Mouse (Mus musculus): Measurements from ENCODE around the gene Foxl2. TPM values are rescaled to one million over a fixed set of nuclear protein-coding genes. Genes with fewer than 3 reads are reported as not detected.

Gene Foxl2
- polyA plus RNA-seq, 1 experiment, result not detected

- TF ChIP-seq CTCF (IDR thresholded peaks at IDR 0.05; ENCODE audit: low read depth, low read length) (peak; percentile 59; the same call in 1 of the 2 replicates), POLR2A (IDR thresholded peaks at IDR 0.05; ENCODE audit: borderline replicate concordance, low read depth, low read length) (no peak)
- Histone ChIP-seq H3K4me1 (ENCODE audit: control insufficient read depth, insufficient read depth, low read length) (peaks cover 11% of the 10 kb centered on the region), H3K4me3 (ENCODE audit: insufficient read depth, low read length) (peak overlapping the region; percentile 29; the same call in 1 of the 2 replicates)
Measured at GRCm38 (mm10) chr9:98979431-98980416, 24.6 kb downstream of the Foxl2 start.

DNA sequence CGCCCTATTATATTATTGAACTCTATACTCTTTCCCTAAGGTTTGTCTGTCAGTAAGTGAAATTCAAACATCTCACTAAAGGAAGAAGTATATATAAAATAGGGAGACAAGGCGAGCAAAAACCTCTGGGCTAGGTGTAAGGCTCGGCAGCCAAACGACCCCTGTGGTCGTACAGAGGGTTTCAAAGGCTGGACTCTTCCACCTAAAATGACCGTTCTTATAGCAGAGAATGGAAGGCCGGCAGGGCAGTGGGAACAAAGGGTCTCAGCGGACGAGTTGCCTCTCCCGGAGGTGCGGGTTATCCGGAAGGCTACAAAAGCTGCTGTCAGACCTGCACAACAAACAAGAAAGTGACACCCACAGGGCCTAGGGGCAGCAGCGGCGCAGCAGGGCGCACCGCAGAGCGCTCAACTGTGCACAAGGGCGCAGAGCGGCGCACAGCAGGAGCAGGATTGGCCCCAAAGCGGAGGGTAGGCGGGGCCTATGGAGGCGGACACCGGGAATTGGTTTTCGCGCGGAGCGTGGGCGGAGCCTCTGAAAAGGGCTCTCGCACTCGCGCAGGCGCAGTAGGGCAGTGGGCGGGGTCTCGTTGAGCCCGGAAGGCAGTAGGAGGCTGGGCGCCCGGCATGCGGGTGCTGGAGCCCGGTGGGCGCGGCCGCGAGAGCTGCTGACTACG lies 30.9 kb downstream of the Foxl2 start, which contains the start of gene Faim:
Gene Faim, plus strand, starts transcription at position 574 of the 676 bp plus-strand sequence.
- peak within 1 kb of the TSS; percentile 91 for H3K4me3 ChIP-seq (ENCODE audit: insufficient read depth, low read length)
- TF ChIP-seq CTCF (IDR thresholded peaks at IDR 0.05; ENCODE audit: low read depth, low read length), result no peak
- peak; percentile 83 for TF ChIP-seq POLR2A (IDR thresholded peaks at IDR 0.05; ENCODE audit: borderline replicate concordance, low read depth, low read length)
- H3K27ac ChIP-seq (ENCODE audit: insufficient read depth, low read depth, low read length), result no peak within 1 kb of the TSS; the same call in 1 of the 2 replicates
- H3K4me1 ChIP-seq (ENCODE audit: control insufficient read depth, insufficient read depth, low read length), result peaks cover 7% of the 10 kb centered on the region

More at GRCm38 (mm10) chr9:98979431-98980416, 24.6 kb downstream of the Foxl2 start:
- no peak overlapping the region for H3K27ac ChIP-seq (ENCODE audit: insufficient read depth, low read depth, low read length)

GRCm38 (mm10) chr9:98986476-98987096 lies 31.5 kb downstream of the Foxl2 start:
- H3K4me1 ChIP-seq (ENCODE audit: control insufficient read depth, insufficient read depth, low read length), result peaks cover 7% of the 10 kb centered on the region
- peak overlapping the region; percentile 91 for H3K4me3 ChIP-seq (ENCODE audit: insufficient read depth, low read length)
- TF ChIP-seq POLR2A (IDR thresholded peaks at IDR 0.05; ENCODE audit: borderline replicate concordance, low read depth, low read length) (no peak), CTCF (IDR thresholded peaks at IDR 0.05; ENCODE audit: low read depth, low read length) (no peak)
- no peak overlapping the region for H3K27ac ChIP-seq (ENCODE audit: insufficient read depth, low read depth, low read length)

DNA sequence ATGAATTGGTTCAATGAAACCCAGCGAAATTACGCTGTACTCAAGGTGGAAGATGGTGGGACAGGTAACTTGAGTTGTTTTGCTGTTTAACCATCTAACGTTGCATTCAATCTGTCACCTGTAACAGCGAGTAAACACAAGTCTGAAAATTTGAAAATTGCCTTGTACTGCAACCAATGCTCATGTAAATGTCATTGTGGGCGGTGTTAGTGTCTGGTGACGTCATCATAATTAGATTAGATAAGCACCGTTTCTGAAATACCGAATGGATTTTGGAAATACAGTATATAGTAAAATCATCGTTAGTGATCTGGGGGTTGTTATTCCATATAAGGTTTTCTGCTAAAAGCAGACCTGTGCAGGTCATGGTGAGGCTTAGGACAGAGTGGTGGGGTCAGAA lies 32.0 kb downstream of the Foxl2 start:
- H3K27ac ChIP-seq (ENCODE audit: insufficient read depth, low read depth, low read length), result no peak overlapping the region
- H3K4me3 ChIP-seq (ENCODE audit: insufficient read depth, low read length), result peak overlapping the region; percentile 91
- TF ChIP-seq POLR2A (IDR thresholded peaks at IDR 0.05; ENCODE audit: borderline replicate concordance, low read depth, low read length), result no peak
- TF ChIP-seq CTCF (IDR thresholded peaks at IDR 0.05; ENCODE audit: low read depth, low read length), result no peak
- peaks cover 7% of the 10 kb centered on the region for H3K4me1 ChIP-seq (ENCODE audit: control insufficient read depth, insufficient read depth, low read length)

- TF ChIP-seq CTCF (IDR thresholded peaks at IDR 0.05; ENCODE audit: low read depth, low read length) (no peak), POLR2A (IDR thresholded peaks at IDR 0.05; ENCODE audit: borderline replicate concordance, low read depth, low read length) (no peak)
- H3K4me1 ChIP-seq (ENCODE audit: control insufficient read depth, insufficient read depth, low read length), result peaks cover 7% of the 10 kb centered on the region; the same call in 1 of the 2 replicates
- H3K4me3 ChIP-seq (ENCODE audit: insufficient read depth, low read length), result no peak overlapping the region
- H3K27ac ChIP-seq (ENCODE audit: insufficient read depth, low read depth, low read length), result no peak overlapping the region
Measured at GRCm38 (mm10) chr9:98994103-98994502, 39.0 kb downstream of the Foxl2 start.

DNA sequence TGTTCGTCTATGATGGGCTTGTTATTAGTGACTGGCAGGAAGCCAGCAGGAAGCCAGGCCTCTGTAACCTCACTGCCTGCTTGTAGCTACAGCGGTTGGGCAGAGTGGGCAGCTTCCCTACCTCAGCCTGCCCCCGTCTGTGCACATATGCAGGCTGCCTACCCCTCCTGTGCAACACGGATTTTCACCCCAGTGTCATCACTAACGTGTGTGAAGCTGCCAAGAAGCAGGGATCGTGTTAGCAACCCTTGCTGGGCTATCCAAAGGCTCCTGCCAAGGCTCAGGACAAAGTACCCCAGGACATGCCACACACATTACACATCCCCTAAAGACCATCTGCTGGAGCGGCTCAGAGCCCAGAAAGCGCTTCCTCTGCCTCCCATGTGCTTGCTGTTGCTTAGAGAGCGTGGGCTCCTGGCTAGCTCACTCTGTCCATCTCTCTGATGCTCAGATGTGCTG lies 44.8 kb downstream of the Foxl2 start:
- TF ChIP-seq POLR2A (IDR thresholded peaks at IDR 0.05; ENCODE audit: borderline replicate concordance, low read depth, low read length) (no peak), CTCF (IDR thresholded peaks at IDR 0.05; ENCODE audit: low read depth, low read length) (no peak)
- Histone ChIP-seq H3K4me1 (ENCODE audit: control insufficient read depth, insufficient read depth, low read length) (peaks cover 27% of the 10 kb centered on the region), H3K4me3 (ENCODE audit: insufficient read depth, low read length) (no peak overlapping the region), H3K27ac (ENCODE audit: insufficient read depth, low read depth, low read length) (no peak overlapping the region)

GRCm38 (mm10) chr9:99001326-99001725 lies 46.2 kb downstream of the Foxl2 start:
- TF ChIP-seq CTCF (IDR thresholded peaks at IDR 0.05; ENCODE audit: low read depth, low read length) (no peak), POLR2A (IDR thresholded peaks at IDR 0.05; ENCODE audit: borderline replicate concordance, low read depth, low read length) (no peak)

More at GRCm38 (mm10) chr9:99001326-99001725, 46.2 kb downstream of the Foxl2 start:
- H3K4me3 ChIP-seq (ENCODE audit: insufficient read depth, low read length), result no peak overlapping the region
- peak overlapping the region; percentile 54 for H3K27ac ChIP-seq (ENCODE audit: insufficient read depth, low read depth, low read length)
- H3K4me1 ChIP-seq (ENCODE audit: control insufficient read depth, insufficient read depth, low read length), result peaks cover 27% of the 10 kb centered on the region

Other genes with a start within 250 kb of the Foxl2 start
- not detected in 2 replicates for gene Prr23a1, start 112.8 kb upstream of the Foxl2 start, polyA plus RNA-seq (2012; ENCODE audit: insufficient read depth, insufficient read length, missing spikeins)
- not detected in 2 replicates for gene Prr23a2, start 98.8 kb upstream of the Foxl2 start, polyA plus RNA-seq (2012; ENCODE audit: insufficient read depth, insufficient read length, missing spikeins)
- not detected in 2 replicates for gene Prr23a3, start 90.5 kb upstream of the Foxl2 start, polyA plus RNA-seq (2012; ENCODE audit: insufficient read depth, insufficient read length, missing spikeins)
- not detected in 2 replicates for gene 7420426K07Rik, start 52.2 kb upstream of the Foxl2 start, polyA plus RNA-seq (2012; ENCODE audit: insufficient read depth, insufficient read length, missing spikeins)
- gene Faim, start 31.1 kb downstream of the Foxl2 start, polyA plus RNA-seq (2012; ENCODE audit: insufficient read depth, insufficient read length, missing spikeins), result 47.4 and 51.5 TPM in 2 replicates
- 0.36 TPM in 1 of 2 replicates, not detected in the other for gene Gm1123, start 80.4 kb downstream of the Foxl2 start, polyA plus RNA-seq (2012; ENCODE audit: insufficient read depth, insufficient read length, missing spikeins)
- gene Pik3cb, start 185.3 kb downstream of the Foxl2 start, polyA plus RNA-seq (2012; ENCODE audit: insufficient read depth, insufficient read length, missing spikeins), result 13.4 and 15.6 TPM in 2 replicates

All from bone marrow macrophage, adult 2 months (primary cell).